Mouse (Mus musculus): ENCODE measurements around the gene Coq5. TPM values are rescaled to one million over a fixed set of nuclear protein-coding genes. Genes with fewer than 3 reads are reported as not detected.
"Not testable (repeated sequence)": the region's sequence is repeated elsewhere in the genome, so short reads cannot be mapped to it uniquely, and the experiment has no call there.

The Coq5 gene
- polyA plus RNA-seq, 1 experiment from 2014 or later = 57.6 TPM

DNA sequence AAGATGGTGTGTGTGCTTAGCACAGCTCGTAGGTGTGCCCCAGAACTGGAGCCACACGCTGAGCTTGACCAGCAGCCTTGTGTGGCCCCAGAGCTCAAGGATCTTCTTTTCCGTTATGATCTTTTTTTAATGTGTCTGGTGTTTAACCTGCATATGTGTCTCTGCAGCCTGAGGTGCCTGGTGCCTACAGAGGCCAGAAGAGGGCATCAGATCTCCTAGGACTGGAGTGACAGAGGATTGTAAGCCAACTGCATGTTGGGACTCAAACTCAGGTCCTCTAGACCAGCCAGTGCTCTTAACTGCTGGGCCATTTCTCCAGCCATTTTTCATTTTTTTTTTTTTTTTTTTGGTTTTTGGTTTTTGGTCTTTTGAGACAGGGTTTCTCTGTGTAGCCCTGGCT is 5.3 kb downstream of the Coq5 start:
- DNase-seq (ENCODE audit: low spot score) (no peak), ATAC-seq (replicated peaks; ENCODE audit: low FRiP score, low TSS enrichment, low read depth) (no peak)
- 93% methylated on average over 3 of the region's 3 CpGs for WGBS
- H3K4me3 ChIP-seq (ENCODE audit: low read depth, low read length) = no peak overlapping the region
- H3K9ac ChIP-seq (ENCODE audit: low read length) = no peak overlapping the region
- H3K4me2 ChIP-seq (ENCODE audit: low read length) = no peak overlapping the region
- H3K27ac ChIP-seq (ENCODE audit: low read depth) = no peak overlapping the region
- no peaks in the 10 kb centered on the region for H3K4me1 ChIP-seq (replicated peaks; ENCODE audit: control insufficient read depth, insufficient read depth, low read length)
- no peaks in the 10 kb centered on the region for H3K9me3 ChIP-seq (ENCODE audit: control insufficient read depth, low read length)
- no peaks in the 10 kb centered on the region for H3K27me3 ChIP-seq (replicated peaks; ENCODE audit: control insufficient read depth, insufficient read depth, low read length)
- H3K36me3 ChIP-seq (ENCODE audit: control insufficient read depth, insufficient read depth, low read length) = peaks cover 44% of the 10 kb centered on the region

DNA sequence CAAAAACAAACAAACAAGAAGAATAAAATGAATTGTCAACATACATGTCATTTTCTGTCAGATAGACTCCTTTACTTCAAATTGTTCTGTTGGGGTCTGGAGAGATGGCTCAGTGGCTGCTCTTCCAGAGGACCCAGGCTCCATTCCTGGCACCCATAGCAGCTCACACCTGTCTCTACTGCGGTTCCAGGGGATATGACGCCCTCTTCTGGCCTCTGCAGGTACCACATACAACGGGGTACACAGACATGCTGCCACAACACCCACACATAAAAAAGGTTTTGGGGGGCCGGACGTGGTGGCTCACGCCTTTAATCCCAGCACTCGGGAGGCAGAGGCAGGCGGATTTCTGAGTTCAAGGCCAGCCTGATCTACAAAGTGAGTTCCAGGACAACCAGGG is 14.7 kb downstream of the Coq5 start:
- 90% methylated on average over 8 of the region's 8 CpGs for WGBS

GRCm38 (mm10) chr5:115296347-115296746 is 16.9 kb downstream of the Coq5 start:
- no peaks in the 10 kb centered on the region for H3K9me3 ChIP-seq (ENCODE audit: control insufficient read depth, low read length)
- no peak overlapping the region for H3K4me2 ChIP-seq (ENCODE audit: low read length)
- WGBS = 71% methylated on average over 10 of the region's 10 CpGs
- H3K27me3 ChIP-seq (replicated peaks; ENCODE audit: control insufficient read depth, insufficient read depth, low read length) = no peaks in the 10 kb centered on the region
- H3K9ac ChIP-seq (ENCODE audit: low read length) = no peak overlapping the region
- peaks cover 51% of the 10 kb centered on the region for H3K36me3 ChIP-seq (ENCODE audit: control insufficient read depth, insufficient read depth, low read length)
- no peak overlapping the region for H3K4me3 ChIP-seq (ENCODE audit: low read depth, low read length)
- peaks cover 16% of the 10 kb centered on the region for H3K4me1 ChIP-seq (replicated peaks; ENCODE audit: control insufficient read depth, insufficient read depth, low read length)
- no peak for ATAC-seq (replicated peaks; ENCODE audit: low FRiP score, low TSS enrichment, low read depth)
- H3K27ac ChIP-seq (ENCODE audit: low read depth) = no peak overlapping the region
- DNase-seq (ENCODE audit: low spot score) = no peak

More for the DNA sequence above, 14.7 kb downstream of the Coq5 start:
- ATAC-seq (replicated peaks; ENCODE audit: low FRiP score, low TSS enrichment, low read depth) (no peak), DNase-seq (ENCODE audit: low spot score) (no peak)
- H3K27ac ChIP-seq (ENCODE audit: low read depth) = no peak overlapping the region
- H3K9ac ChIP-seq (ENCODE audit: low read length) = no peak overlapping the region
- peaks cover 13% of the 10 kb centered on the region for H3K4me1 ChIP-seq (replicated peaks; ENCODE audit: control insufficient read depth, insufficient read depth, low read length)
- H3K27me3 ChIP-seq (replicated peaks; ENCODE audit: control insufficient read depth, insufficient read depth, low read length) = no peaks in the 10 kb centered on the region
- no peak overlapping the region for H3K4me2 ChIP-seq (ENCODE audit: low read length)
- H3K9me3 ChIP-seq (ENCODE audit: control insufficient read depth, low read length) = no peaks in the 10 kb centered on the region
- peaks cover 69% of the 10 kb centered on the region for H3K36me3 ChIP-seq (ENCODE audit: control insufficient read depth, insufficient read depth, low read length)
- no peak overlapping the region for H3K4me3 ChIP-seq (ENCODE audit: low read depth, low read length)

- no peaks in the 10 kb centered on the region for H3K9me3 ChIP-seq (ENCODE audit: control insufficient read depth, low read length)
- peak; percentile 0 for ATAC-seq (replicated peaks; ENCODE audit: low FRiP score, low TSS enrichment, low read depth)
- peak; percentile 89 for DNase-seq (ENCODE audit: low spot score)
- H3K36me3 ChIP-seq (ENCODE audit: control insufficient read depth, insufficient read depth, low read length) = peaks cover 41% of the 10 kb centered on the region
- H3K4me3 ChIP-seq (ENCODE audit: low read depth, low read length) = peak overlapping the region; percentile 92
- WGBS = 1% methylated on average over 46 of the region's 46 CpGs
- no peaks in the 10 kb centered on the region for H3K27me3 ChIP-seq (replicated peaks; ENCODE audit: control insufficient read depth, insufficient read depth, low read length)
- peaks cover 22% of the 10 kb centered on the region for H3K4me1 ChIP-seq (replicated peaks; ENCODE audit: control insufficient read depth, insufficient read depth, low read length)
- peak overlapping the region; percentile 69 for H3K4me2 ChIP-seq (ENCODE audit: low read length)
- H3K27ac ChIP-seq (ENCODE audit: low read depth) = peak overlapping the region; percentile 88
- peak overlapping the region; percentile 81 for H3K9ac ChIP-seq (ENCODE audit: low read length)
Observed at GRCm38 (mm10) chr5:115300035-115300744, 20.7 kb downstream of the Coq5 start.

GRCm38 (mm10) chr5:115300792-115301614 is 21.5 kb downstream of the Coq5 start, which contains the start of gene Dynll1:
Dynll1 (minus strand) TSS chr5:115300999.
- Histone ChIP-seq H3K9me3 (ENCODE audit: control insufficient read depth, low read length) (no peaks in the 10 kb centered on the region), H3K36me3 (ENCODE audit: control insufficient read depth, insufficient read depth, low read length) (peaks cover 34% of the 10 kb centered on the region), H3K27me3 (replicated peaks; ENCODE audit: control insufficient read depth, insufficient read depth, low read length) (no peaks in the 10 kb centered on the region), H3K4me2 (ENCODE audit: low read length) (peak within 1 kb of the TSS; percentile 69), H3K9ac (ENCODE audit: low read length) (peak within 1 kb of the TSS; percentile 81), H3K4me3 (ENCODE audit: low read depth, low read length) (peak within 1 kb of the TSS; percentile 92), H3K4me1 (replicated peaks; ENCODE audit: control insufficient read depth, insufficient read depth, low read length) (peaks cover 22% of the 10 kb centered on the region), H3K27ac (ENCODE audit: low read depth) (peak within 1 kb of the TSS; percentile 88)
- WGBS = under 1% methylated on average over 66 of the region's 66 CpGs
- peak; percentile 98 for ATAC-seq (replicated peaks; ENCODE audit: low FRiP score, low TSS enrichment, low read depth)
- DNase-seq (ENCODE audit: low spot score) = peak; percentile 100

GRCm38 (mm10) chr5:115301615-115302014 is 22.1 kb downstream of the Coq5 start:
- DNase-seq (ENCODE audit: low spot score) (no peak), ATAC-seq (replicated peaks; ENCODE audit: low FRiP score, low TSS enrichment, low read depth) (no peak)
- H3K27me3 ChIP-seq (replicated peaks; ENCODE audit: control insufficient read depth, insufficient read depth, low read length) = no peaks in the 10 kb centered on the region
- H3K9ac ChIP-seq (ENCODE audit: low read length) = peak overlapping the region; percentile 42
- no peaks in the 10 kb centered on the region for H3K9me3 ChIP-seq (ENCODE audit: control insufficient read depth, low read length)
- peaks cover 27% of the 10 kb centered on the region for H3K36me3 ChIP-seq (ENCODE audit: control insufficient read depth, insufficient read depth, low read length)
- peak overlapping the region; percentile 92 for H3K4me3 ChIP-seq (ENCODE audit: low read depth, low read length)
- peak overlapping the region; percentile 49; the same call in 1 of the 2 replicates for H3K27ac ChIP-seq (ENCODE audit: low read depth)
- peak overlapping the region; percentile 66 for H3K4me2 ChIP-seq (ENCODE audit: low read length)
- WGBS = 19% methylated on average over 13 of the region's 13 CpGs
- peaks cover 22% of the 10 kb centered on the region for H3K4me1 ChIP-seq (replicated peaks; ENCODE audit: control insufficient read depth, insufficient read depth, low read length)

GRCm38 (mm10) chr5:115302190-115302589 is 22.7 kb downstream of the Coq5 start:
- H3K9ac ChIP-seq (ENCODE audit: low read length); ATAC-seq (replicated peaks; ENCODE audit: low FRiP score, low TSS enrichment, low read depth); DNase-seq (ENCODE audit: low spot score); H3K4me3 ChIP-seq (ENCODE audit: low read depth, low read length); H3K4me2 ChIP-seq (ENCODE audit: low read length); H3K9me3 ChIP-seq (ENCODE audit: control insufficient read depth, low read length); H3K27me3 ChIP-seq (replicated peaks; ENCODE audit: control insufficient read depth, insufficient read depth, low read length); H3K27ac ChIP-seq (ENCODE audit: low read depth): not testable (repeated sequence)
- 73% methylated on average over 4 of the region's 7 CpGs for WGBS
- Histone ChIP-seq H3K36me3 (ENCODE audit: control insufficient read depth, insufficient read depth, low read length) (peaks cover 22% of the 10 kb centered on the region), H3K4me1 (replicated peaks; ENCODE audit: control insufficient read depth, insufficient read depth, low read length) (peaks cover 22% of the 10 kb centered on the region)

DNA sequence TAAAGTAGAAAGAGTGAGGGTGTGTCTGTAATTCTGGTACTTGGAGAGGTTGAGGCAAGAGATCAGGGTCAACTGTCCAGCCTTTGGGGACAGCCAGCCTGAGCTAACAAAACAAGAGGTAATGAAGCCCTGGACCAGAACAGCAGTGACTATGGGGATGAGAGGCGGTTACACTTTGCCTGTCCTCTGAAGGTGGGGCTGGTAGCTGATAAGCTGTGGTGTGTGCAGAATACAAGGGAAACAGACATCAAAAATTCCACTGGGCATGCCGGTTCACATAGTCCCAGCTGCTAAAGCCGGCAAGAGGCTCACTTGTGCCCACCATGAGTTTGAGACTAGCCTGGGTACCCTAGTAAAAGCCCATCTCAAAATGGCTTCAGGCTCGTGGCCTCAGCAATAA is 32.9 kb downstream of the Coq5 start:
- no peak for ATAC-seq (replicated peaks; ENCODE audit: low FRiP score, low TSS enrichment, low read depth)
- Histone ChIP-seq H3K36me3 (ENCODE audit: control insufficient read depth, insufficient read depth, low read length) (no peaks in the 10 kb centered on the region), H3K9ac (ENCODE audit: low read length) (no peak overlapping the region), H3K27me3 (replicated peaks; ENCODE audit: control insufficient read depth, insufficient read depth, low read length) (no peaks in the 10 kb centered on the region), H3K27ac (ENCODE audit: low read depth) (no peak overlapping the region), H3K9me3 (ENCODE audit: control insufficient read depth, low read length) (no peaks in the 10 kb centered on the region), H3K4me1 (replicated peaks; ENCODE audit: control insufficient read depth, insufficient read depth, low read length) (peaks cover 15% of the 10 kb centered on the region), H3K4me2 (ENCODE audit: low read length) (no peak overlapping the region), H3K4me3 (ENCODE audit: low read depth, low read length) (no peak overlapping the region)
- whole genome bisulfite sequencing = 74% methylated on average over 4 of the region's 4 CpGs
- no peak for DNase-seq (ENCODE audit: low spot score)

Measured in intestine, embryonic 14.5 days (tissue).